Mouse (Mus musculus): Measurements from ENCODE around the gene Ankrd54. TPM values are rescaled to one million over a fixed set of nuclear protein-coding genes. Genes with fewer than 3 reads are reported as not detected.
"Not testable (repeated sequence)": the region's sequence is repeated elsewhere in the genome, so short reads cannot be mapped to it uniquely, and the experiment has no call there.

Ankrd54 gene
- polyA plus RNA-seq, 1 experiment: 92.7 TPM

DNA sequence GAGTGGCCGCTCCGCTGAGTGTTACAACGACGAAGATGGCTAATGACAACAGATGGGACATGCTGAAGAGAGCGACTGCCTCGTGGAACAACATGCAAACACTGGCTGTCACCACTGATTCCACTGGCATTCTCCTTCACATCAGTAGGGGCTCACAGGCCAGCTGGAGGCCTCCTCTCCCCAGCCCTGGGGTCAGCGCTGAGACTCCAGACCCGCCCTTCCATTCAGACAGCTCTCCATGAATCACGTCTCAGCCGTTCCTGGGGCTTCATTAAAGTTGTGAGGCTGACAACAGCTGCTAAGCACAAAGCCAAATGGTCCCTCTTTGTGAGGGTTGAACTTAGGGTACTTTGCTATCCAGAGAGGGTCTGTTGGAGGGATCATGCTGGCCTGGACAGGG, 51.1 kb downstream of the Ankrd54 start:
- Histone ChIP-seq H3K36me3 (ENCODE audit: control insufficient read depth, insufficient read depth, low read length) (peaks cover 5% of the 10 kb centered on the region), H3K4me3 (ENCODE audit: low read depth, low read length) (no peak overlapping the region), H3K4me1 (ENCODE audit: control insufficient read depth, insufficient read depth, insufficient read length, low read length) (no peaks in the 10 kb centered on the region), H3K27ac (ENCODE audit: insufficient read depth, low read depth, low read length) (no peak overlapping the region), H3K27me3 (ENCODE audit: control insufficient read depth, insufficient read depth, low read length) (no peaks in the 10 kb centered on the region)
- no peak for TF ChIP-seq POLR2A (IDR thresholded peaks at IDR 0.05; ENCODE audit: low read depth, low read length)
- no peak for TF ChIP-seq CTCF (IDR thresholded peaks at IDR 0.05; ENCODE audit: extremely low read depth, insufficient read length, insufficient replicate concordance, low read depth, low read length)
- 73% methylated on average over 10 of the region's 10 CpGs for WGBS

- TF ChIP-seq POLR2A (IDR thresholded peaks at IDR 0.05; ENCODE audit: low read depth, low read length) (no peak), CTCF (IDR thresholded peaks at IDR 0.05; ENCODE audit: extremely low read depth, insufficient read length, insufficient replicate concordance, low read depth, low read length) (no peak)
- no peak overlapping the region for H3K27ac ChIP-seq (ENCODE audit: insufficient read depth, low read depth, low read length)
- WGBS: 80% methylated on average over 5 of the region's 5 CpGs
- no peaks in the 10 kb centered on the region for H3K27me3 ChIP-seq (ENCODE audit: control insufficient read depth, insufficient read depth, low read length)
- no peak overlapping the region for H3K4me3 ChIP-seq (ENCODE audit: low read depth, low read length)
- peaks cover 20% of the 10 kb centered on the region for H3K36me3 ChIP-seq (ENCODE audit: control insufficient read depth, insufficient read depth, low read length)
- no peaks in the 10 kb centered on the region for H3K4me1 ChIP-seq (ENCODE audit: control insufficient read depth, insufficient read depth, insufficient read length, low read length)
Measured at GRCm38 (mm10) chr15:79009734-79010133, 53.0 kb downstream of the Ankrd54 start.

GRCm38 (mm10) chr15:79007836-79008235, 54.9 kb downstream of the Ankrd54 start:
- H3K4me1 ChIP-seq (ENCODE audit: control insufficient read depth, insufficient read depth, insufficient read length, low read length): not testable (repeated sequence)

DNA sequence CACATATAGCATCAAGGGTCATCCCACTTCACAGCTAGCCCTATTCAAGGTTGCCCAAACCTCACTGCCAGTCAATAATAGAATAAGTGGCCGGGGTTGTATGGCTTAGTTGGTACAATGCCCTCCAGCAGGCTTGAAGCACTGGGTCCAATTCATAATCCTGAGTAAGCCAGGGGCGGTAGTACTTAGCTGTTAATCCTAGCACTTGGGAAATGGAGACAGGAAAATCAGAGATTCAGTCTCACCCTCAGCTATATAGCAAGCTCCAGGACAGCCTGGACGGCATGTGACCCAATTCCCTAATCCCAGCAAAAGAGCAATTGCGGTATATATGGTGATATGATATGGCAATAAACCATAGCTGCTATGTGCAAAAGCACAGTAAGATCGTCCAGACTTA, 55.6 kb downstream of the Ankrd54 start:
- H3K4me1 ChIP-seq (ENCODE audit: control insufficient read depth, insufficient read depth, insufficient read length, low read length): no peaks in the 10 kb centered on the region
- TF ChIP-seq CTCF (IDR thresholded peaks at IDR 0.05; ENCODE audit: extremely low read depth, insufficient read length, insufficient replicate concordance, low read depth, low read length) (no peak), POLR2A (IDR thresholded peaks at IDR 0.05; ENCODE audit: low read depth, low read length) (no peak)
- no peak overlapping the region for H3K27ac ChIP-seq (ENCODE audit: insufficient read depth, low read depth, low read length)
- H3K36me3 ChIP-seq (ENCODE audit: control insufficient read depth, insufficient read depth, low read length): peaks cover 45% of the 10 kb centered on the region
- H3K27me3 ChIP-seq (ENCODE audit: control insufficient read depth, insufficient read depth, low read length): no peaks in the 10 kb centered on the region
- 90% methylated on average over 5 of the region's 5 CpGs for WGBS
- H3K4me3 ChIP-seq (ENCODE audit: low read depth, low read length): no peak overlapping the region

More at GRCm38 (mm10) chr15:79007836-79008235, 54.9 kb downstream of the Ankrd54 start:
- H3K36me3 ChIP-seq (ENCODE audit: control insufficient read depth, insufficient read depth, low read length): peaks cover 39% of the 10 kb centered on the region
- 82% methylated on average over 6 of the region's 6 CpGs for WGBS
- not testable (repeated sequence) for H3K27me3 ChIP-seq (ENCODE audit: control insufficient read depth, insufficient read depth, low read length); H3K27ac ChIP-seq (ENCODE audit: insufficient read depth, low read depth, low read length); H3K4me3 ChIP-seq (ENCODE audit: low read depth, low read length)

DNA sequence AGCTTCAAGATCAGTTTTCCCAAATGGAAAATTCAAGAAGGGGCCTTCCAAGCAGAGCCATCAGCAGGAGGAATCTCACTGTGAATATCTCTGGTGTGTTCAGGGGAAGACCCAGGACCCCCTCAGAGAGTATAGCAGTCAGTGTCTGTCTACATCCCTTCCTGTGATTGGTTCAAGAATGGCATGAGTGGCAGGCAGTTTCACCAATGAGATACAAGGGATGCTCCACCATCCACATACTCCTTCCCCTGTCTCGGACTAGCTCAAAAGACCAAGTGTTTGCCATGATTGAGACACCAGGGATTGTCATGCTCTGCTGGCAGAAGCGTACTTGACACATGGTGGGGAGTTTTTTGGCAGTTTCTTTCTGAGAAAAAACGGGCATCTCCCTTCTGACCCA, 56.1 kb downstream of the Ankrd54 start:
- H3K27me3 ChIP-seq (ENCODE audit: control insufficient read depth, insufficient read depth, low read length): no peaks in the 10 kb centered on the region
- no peak overlapping the region for H3K4me3 ChIP-seq (ENCODE audit: low read depth, low read length)
- TF ChIP-seq POLR2A (IDR thresholded peaks at IDR 0.05; ENCODE audit: low read depth, low read length): no peak
- TF ChIP-seq CTCF (IDR thresholded peaks at IDR 0.05; ENCODE audit: extremely low read depth, insufficient read length, insufficient replicate concordance, low read depth, low read length): no peak
- no peak overlapping the region for H3K27ac ChIP-seq (ENCODE audit: insufficient read depth, low read depth, low read length)
- 76% methylated on average over 3 of the region's 3 CpGs for WGBS
- H3K4me1 ChIP-seq (ENCODE audit: control insufficient read depth, insufficient read depth, insufficient read length, low read length): no peaks in the 10 kb centered on the region
- H3K36me3 ChIP-seq (ENCODE audit: control insufficient read depth, insufficient read depth, low read length): peaks cover 50% of the 10 kb centered on the region

GRCm38 (mm10) chr15:79005581-79005980, 57.1 kb downstream of the Ankrd54 start:
- Histone ChIP-seq H3K4me3 (ENCODE audit: low read depth, low read length) (no peak overlapping the region), H3K36me3 (ENCODE audit: control insufficient read depth, insufficient read depth, low read length) (peaks cover 60% of the 10 kb centered on the region), H3K27ac (ENCODE audit: insufficient read depth, low read depth, low read length) (no peak overlapping the region), H3K27me3 (ENCODE audit: control insufficient read depth, insufficient read depth, low read length) (no peaks in the 10 kb centered on the region), H3K4me1 (ENCODE audit: control insufficient read depth, insufficient read depth, insufficient read length, low read length) (no peaks in the 10 kb centered on the region)
- TF ChIP-seq CTCF (IDR thresholded peaks at IDR 0.05; ENCODE audit: extremely low read depth, insufficient read length, insufficient replicate concordance, low read depth, low read length): no peak
- TF ChIP-seq POLR2A (IDR thresholded peaks at IDR 0.05; ENCODE audit: low read depth, low read length): no peak
- WGBS: 88% methylated on average over 9 of the region's 9 CpGs

Other genes with a start within 250 kb of the Ankrd54 start
- gene Cdc42ep1, start 220.3 kb downstream of the Ankrd54 start, polyA plus RNA-seq (2012; rRNA removed): 18.9 and 26.0 TPM in 2 replicates
- 637 and 2,134 TPM in 2 replicates for gene Lgals2, start 207.4 kb downstream of the Ankrd54 start, polyA plus RNA-seq (2012; rRNA removed)
- gene Gga1, start 185.7 kb downstream of the Ankrd54 start, polyA plus RNA-seq (2012; rRNA removed): 62.5 and 105 TPM in 2 replicates
- 0.13 TPM in 1 of 2 replicates, not detected in the other for gene Gm49510, start 163.2 kb downstream of the Ankrd54 start, polyA plus RNA-seq (2012; rRNA removed)
- 41.3 and 48.8 TPM in 2 replicates for gene Sh3bp1, start 163.1 kb downstream of the Ankrd54 start, polyA plus RNA-seq (2012; rRNA removed)
- 3.9 and 4.2 TPM in 2 replicates for gene Pdxp, start 149.0 kb downstream of the Ankrd54 start, polyA plus RNA-seq (2012; rRNA removed)
- gene Lgals1, start 136.2 kb downstream of the Ankrd54 start, polyA plus RNA-seq (2012; rRNA removed): 51.7 and 77.0 TPM in 2 replicates
- gene Nol12, start 128.0 kb downstream of the Ankrd54 start, polyA plus RNA-seq (2012; rRNA removed): 7.3 and 11.7 TPM in 2 replicates
- gene Triobp, start 115.2 kb downstream of the Ankrd54 start, polyA plus RNA-seq (2012; rRNA removed): 43.3 and 123 TPM in 2 replicates
- 120 and 218 TPM in 2 replicates for gene H1f0, start 34.4 kb downstream of the Ankrd54 start, polyA plus RNA-seq (2012; rRNA removed)
- gene Galr3, start 21.0 kb downstream of the Ankrd54 start, polyA plus RNA-seq (2012; rRNA removed): 2.2 and 8.0 TPM in 2 replicates
- 52.5 and 88.3 TPM in 2 replicates for gene Eif3l, start 12.3 kb upstream of the Ankrd54 start, polyA plus RNA-seq (2012; rRNA removed)
- gene Micall1, start 46.0 kb upstream of the Ankrd54 start, polyA plus RNA-seq (2012; rRNA removed): 18.8 and 23.8 TPM in 2 replicates
- gene Polr2f, start 78.1 kb upstream of the Ankrd54 start, polyA plus RNA-seq (2012; rRNA removed): 18.3 and 32.2 TPM in 2 replicates
- gene 1700088E04Rik, start 78.4 kb upstream of the Ankrd54 start, polyA plus RNA-seq (2012; rRNA removed): 0.56 and 1.2 TPM in 2 replicates
- gene Sox10, start 102.3 kb upstream of the Ankrd54 start, polyA plus RNA-seq (2012; rRNA removed): 2.5 and 2.7 TPM in 2 replicates
- gene Pick1, start 166.3 kb upstream of the Ankrd54 start, polyA plus RNA-seq (2012; rRNA removed): 20.8 and 27.9 TPM in 2 replicates
- gene Gm49486, start 166.5 kb upstream of the Ankrd54 start, polyA plus RNA-seq (2012; rRNA removed): 0.05 and 0.08 TPM in 2 replicates
- 0.75 and 2.6 TPM in 2 replicates for gene Slc16a8, start 191.9 kb upstream of the Ankrd54 start, polyA plus RNA-seq (2012; rRNA removed)
- gene Baiap2l2, start 222.6 kb upstream of the Ankrd54 start, polyA plus RNA-seq (2012; rRNA removed): 139 and 542 TPM in 2 replicates